Mouse (Mus musculus) liver, postnatal 0 days (tissue): ENCODE measurements at regions not wholly inside any gene's neighbourhood (a gene's known extent, or its start where the extent isn't known, plus 50 kb on each side); places are given as distances from the start of the nearest gene placed in this dataset.

Experiments used
- ATAC-seq: fragments of 200-750 bp; cut with Nextera tagmentation; 2 replicates; pipeline ENCODE4 v1.8.0; 2017; ENCODE audit warnings: mild to moderate bottlenecking, moderate library complexity
- DNase-seq: peaks from one replicate; pipeline ENCODE4 v3.0.0-alpha.2; 2016
- H3K27ac ChIP-seq: fragments of 300-500 bp; sonication (generic); 2 replicates; pipeline ENCODE4 v1.5.1; 2014; ENCODE audit warnings: antibody characterized with exemption, moderate library complexity, mild to moderate bottlenecking, low read depth
- H3K27me3 ChIP-seq: fragments of 300-500 bp; sonication (generic); 2 replicates; pipeline ENCODE4 v1.6.1; 2014; ENCODE audit warnings: low read length, control low read depth, mixed read lengths; ENCODE audit not compliant: insufficient read depth
- H3K36me3 ChIP-seq: fragments of 300-500 bp; sonication (generic); replicated peaks from 2 replicates; pipeline ENCODE4 v1.6.1; 2014; ENCODE audit warnings: mild to moderate bottlenecking, control low read depth, low read length, moderate library complexity, mixed read lengths; ENCODE audit not compliant: insufficient read depth
- H3K4me1 ChIP-seq: fragments of 300-500 bp; sonication (generic); 2 replicates; pipeline ENCODE4 v1.6.1; 2014; ENCODE audit warnings: antibody characterized with exemption, mild to moderate bottlenecking, control low read depth; ENCODE audit not compliant: insufficient read depth
- H3K4me2 ChIP-seq: fragments of 300-500 bp; sonication (generic); 2 replicates; pipeline ENCODE4 v1.6.1; 2014; ENCODE audit warnings: low read depth, mild to moderate bottlenecking, low read length, moderate library complexity, mixed read lengths
- H3K4me3 ChIP-seq: fragments of 300-500 bp; sonication (generic); 2 replicates; pipeline ENCODE4 v1.5.1; 2014; ENCODE audit warnings: low read depth, low read length
- H3K9ac ChIP-seq: fragments of 300-500 bp; sonication (generic); replicated peaks from 2 replicates; pipeline ENCODE4 v1.6.1; 2014; ENCODE audit warnings: mild to moderate bottlenecking, moderate library complexity
- H3K9me3 ChIP-seq: fragments of 300-500 bp; sonication (generic); 2 replicates; pipeline ENCODE4 v1.6.1; 2016; ENCODE audit warnings: mild to moderate bottlenecking, control low read depth, low read length, mixed read lengths
- CTCF ChIP-seq: sonication (generic); IDR thresholded peaks from 2 replicates; pipeline ENCODE4 v1.5.1; 2016; ENCODE audit warnings: antibody characterized with exemption, low read depth
- EP300 ChIP-seq: IDR thresholded peaks from 2 replicates; pipeline ENCODE4 v1.6.1; 2016; ENCODE audit warnings: antibody characterized with exemption, low read depth, mild to moderate bottlenecking
- WGBS: fragments of 180-500 bp; shearing (Covaris S2); extraction: QIAGEN DNeasy Blood & Tissue Kit; methylation state at CpG from one replicate; pipeline ENCODE4 v1.1.7; 2014; ENCODE audit not compliant: insufficient replicate concordance; 5-methylcytosine and 5-hydroxymethylcytosine counted together

DNA sequence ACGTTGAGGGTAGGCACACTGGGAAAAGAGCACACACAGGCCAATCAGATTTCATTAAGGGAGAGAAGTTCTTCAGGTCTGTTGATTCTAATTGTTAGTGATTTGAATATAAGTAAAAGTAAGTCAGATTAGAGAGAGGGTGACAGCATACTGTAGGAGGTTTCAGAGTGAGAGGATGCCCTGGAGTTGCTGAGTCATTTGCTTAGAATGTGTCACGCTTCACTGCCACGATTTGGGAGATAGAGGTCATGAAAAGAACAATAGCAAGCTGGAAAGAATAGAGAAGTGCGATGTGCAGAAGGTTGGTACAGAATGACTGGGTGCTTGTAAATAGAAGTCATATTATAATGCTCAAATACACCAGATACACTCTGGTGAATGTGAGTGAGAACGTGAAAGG lies 829.1 kb downstream of the Efnb2 start:
- H3K27ac ChIP-seq, result no peak overlapping the region
- H3K27me3 ChIP-seq, result no peaks in the 10 kb centered on the region
- ATAC-seq, result no peak
- no peak for DNase-seq
- no peaks in the 10 kb centered on the region for H3K9me3 ChIP-seq
- H3K9ac ChIP-seq, result no peak overlapping the region
- H3K4me3 ChIP-seq, result no peak overlapping the region
- no peaks in the 10 kb centered on the region for H3K4me1 ChIP-seq
- 58% methylated on average over 5 of the region's 5 CpGs for WGBS
- H3K36me3 ChIP-seq, result no peaks in the 10 kb centered on the region
- H3K4me2 ChIP-seq, result no peak overlapping the region
- no peak for TF ChIP-seq EP300
- no peak for TF ChIP-seq CTCF

GRCm38 (mm10) chr8:7827811-7828210 lies 833.2 kb downstream of the Efnb2 start:
- no peaks in the 10 kb centered on the region for H3K27me3 ChIP-seq
- H3K4me3 ChIP-seq, result no peak overlapping the region
- no peaks in the 10 kb centered on the region for H3K4me1 ChIP-seq
- no peak overlapping the region for H3K27ac ChIP-seq
- no peak for DNase-seq
- H3K9me3 ChIP-seq, result no peaks in the 10 kb centered on the region
- H3K4me2 ChIP-seq, result no peak overlapping the region
- no peaks in the 10 kb centered on the region for H3K36me3 ChIP-seq
- 67% methylated on average over 1 of the region's 1 CpGs for WGBS
- TF ChIP-seq EP300, result no peak
- no peak for TF ChIP-seq CTCF
- no peak overlapping the region for H3K9ac ChIP-seq
- ATAC-seq, result no peak

DNA sequence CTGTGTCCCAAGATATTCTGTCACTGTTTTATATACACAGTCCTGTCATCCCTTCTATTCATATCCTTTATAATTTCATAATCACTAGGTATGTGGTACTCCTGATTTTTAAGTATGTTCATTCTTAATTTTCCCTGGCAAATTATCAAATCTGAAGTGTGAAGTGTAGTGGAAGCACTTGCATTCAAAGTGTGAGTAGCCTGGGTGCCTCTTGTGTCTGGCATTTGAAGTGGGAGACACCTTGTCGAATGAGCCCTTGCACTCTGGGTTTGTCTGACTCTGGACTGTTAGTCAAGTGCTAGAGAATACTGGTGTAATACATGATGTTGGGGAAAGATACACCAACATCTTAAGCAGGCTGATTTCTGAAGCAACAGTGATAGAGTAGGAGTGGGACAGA lies 852.6 kb downstream of the Efnb2 start:
- no peak for TF ChIP-seq EP300
- no peak overlapping the region for H3K9ac ChIP-seq
- no peaks in the 10 kb centered on the region for H3K9me3 ChIP-seq
- WGBS, result 66% methylated on average over 1 of the region's 1 CpGs
- H3K4me2 ChIP-seq, result no peak overlapping the region
- H3K27me3 ChIP-seq, result no peaks in the 10 kb centered on the region
- H3K27ac ChIP-seq, result no peak overlapping the region
- DNase-seq (no peak), ATAC-seq (no peak)
- H3K4me1 ChIP-seq, result no peaks in the 10 kb centered on the region
- H3K4me3 ChIP-seq, result no peak overlapping the region
- no peaks in the 10 kb centered on the region for H3K36me3 ChIP-seq

- whole genome bisulfite sequencing, result 48% methylated on average over 3 of the region's 3 CpGs
- ATAC-seq (no peak), DNase-seq (no peak)
- Histone ChIP-seq H3K4me1 (no peaks in the 10 kb centered on the region), H3K27ac (no peak overlapping the region), H3K4me2 (no peak overlapping the region), H3K9me3 (no peaks in the 10 kb centered on the region), H3K36me3 (no peaks in the 10 kb centered on the region), H3K27me3 (no peaks in the 10 kb centered on the region), H3K9ac (no peak overlapping the region), H3K4me3 (no peak overlapping the region)
- no peak for TF ChIP-seq EP300
- no peak for TF ChIP-seq CTCF
These were observed 861.8 kb downstream of the Efnb2 start for GRCm38 (mm10) chr8:7799221-7799620.

DNA sequence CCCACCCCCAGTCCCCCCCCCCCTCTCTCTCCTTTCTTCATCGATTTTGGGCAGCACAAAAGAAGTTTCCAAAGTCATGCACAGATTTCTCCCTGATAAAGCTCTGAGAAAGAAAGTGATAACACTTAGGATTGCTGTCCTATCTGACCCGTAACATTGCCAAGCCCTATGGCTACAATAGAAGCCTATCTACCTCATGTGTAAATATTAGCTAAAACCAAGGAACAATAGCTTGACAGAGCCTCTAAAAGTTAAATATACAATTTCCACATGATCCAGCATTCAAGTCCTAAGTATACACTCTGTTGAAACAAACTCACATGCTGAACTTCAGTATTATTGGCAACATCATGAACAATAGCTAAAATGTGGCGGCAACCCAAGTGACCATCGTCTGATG lies 864.9 kb downstream of the Efnb2 start:
- no peak for TF ChIP-seq EP300
- TF ChIP-seq CTCF, result no peak
- Histone ChIP-seq H3K27ac (no peak overlapping the region), H3K9ac (no peak overlapping the region), H3K36me3 (no peaks in the 10 kb centered on the region), H3K4me1 (no peaks in the 10 kb centered on the region), H3K4me3 (no peak overlapping the region), H3K4me2 (no peak overlapping the region), H3K9me3 (no peaks in the 10 kb centered on the region), H3K27me3 (no peaks in the 10 kb centered on the region)
- no peak for ATAC-seq
- DNase-seq, result no peak
- 64% methylated on average over 4 of the region's 4 CpGs for WGBS

GRCm38 (mm10) chr8:7763820-7764219 lies 897.2 kb downstream of the Efnb2 start:
- Histone ChIP-seq H3K9me3 (no peaks in the 10 kb centered on the region), H3K27ac (no peak overlapping the region), H3K4me2 (no peak overlapping the region), H3K4me3 (no peak overlapping the region), H3K9ac (no peak overlapping the region), H3K36me3 (no peaks in the 10 kb centered on the region), H3K4me1 (no peaks in the 10 kb centered on the region), H3K27me3 (no peaks in the 10 kb centered on the region)
- DNase-seq (no peak), ATAC-seq (no peak)
- WGBS, result 67% methylated on average over 3 of the region's 3 CpGs
- no peak for TF ChIP-seq CTCF
- TF ChIP-seq EP300, result no peak

- H3K36me3 ChIP-seq, result no peaks in the 10 kb centered on the region
- H3K4me3 ChIP-seq, result no peak overlapping the region
- WGBS, result 71% methylated on average over 4 of the region's 4 CpGs
- H3K9me3 ChIP-seq, result no peaks in the 10 kb centered on the region
- no peak for TF ChIP-seq EP300
- no peak for TF ChIP-seq CTCF
- H3K4me1 ChIP-seq, result no peaks in the 10 kb centered on the region
- ATAC-seq, result no peak
- no peak overlapping the region for H3K27ac ChIP-seq
- no peak for DNase-seq
- no peaks in the 10 kb centered on the region for H3K27me3 ChIP-seq
- no peak overlapping the region for H3K4me2 ChIP-seq
- no peak overlapping the region for H3K9ac ChIP-seq
These were observed 900.1 kb downstream of the Efnb2 start for GRCm38 (mm10) chr8:7760987-7761386.
